Mouse (Mus musculus) telencephalon, adult 2 months (tissue): ENCODE measurements around the gene Osbpl2.

Experiments used
- DNase-seq: peaks from one replicate; pipeline ENCODE4 v3.0.0-alpha.2; 2011; ENCODE audit warnings: low read depth, low spot score

Osbpl2 gene

DNA sequence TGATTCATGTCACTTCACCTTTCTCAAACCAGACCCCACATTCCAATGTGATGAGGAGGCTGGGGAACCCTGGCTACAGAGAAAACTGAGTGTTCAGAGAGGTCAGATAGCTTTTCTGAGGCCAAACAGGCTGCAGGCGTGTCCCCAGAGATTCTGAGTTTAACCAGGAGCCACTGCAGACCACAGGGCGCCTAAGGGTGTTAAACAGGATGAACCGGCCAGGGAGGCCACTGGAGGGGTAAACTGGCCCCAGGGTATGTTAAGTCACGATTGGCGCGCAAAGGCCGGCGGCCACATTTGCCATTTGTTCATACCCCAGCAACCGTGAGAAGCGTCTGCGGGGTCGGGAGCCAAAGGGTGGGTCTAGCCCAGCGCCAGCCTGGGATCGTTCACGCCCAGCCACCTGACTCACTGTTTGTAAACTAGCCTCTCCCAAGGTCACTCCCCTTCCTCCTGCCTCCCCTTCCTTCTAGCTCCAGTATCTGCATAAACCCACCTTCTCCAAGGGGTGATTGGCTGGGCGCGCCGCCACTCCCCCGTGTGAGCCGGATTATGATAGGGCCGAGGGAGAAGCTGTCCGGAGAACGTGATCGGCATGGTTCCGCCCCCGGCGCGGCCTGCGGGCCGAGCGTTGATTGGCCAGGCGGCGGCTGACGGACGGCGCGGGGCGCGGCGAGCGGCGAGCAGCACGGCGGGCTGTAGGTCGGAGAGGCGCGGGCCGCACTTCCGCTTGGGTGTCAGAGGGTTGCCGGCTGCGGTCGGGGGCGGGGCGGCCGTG lies at the start of gene Osbpl2:
TSS of gene Osbpl2 (plus strand) at position 646 of the 778 bp plus-strand sequence.
- peak; percentile 98 for DNase-seq

DNA sequence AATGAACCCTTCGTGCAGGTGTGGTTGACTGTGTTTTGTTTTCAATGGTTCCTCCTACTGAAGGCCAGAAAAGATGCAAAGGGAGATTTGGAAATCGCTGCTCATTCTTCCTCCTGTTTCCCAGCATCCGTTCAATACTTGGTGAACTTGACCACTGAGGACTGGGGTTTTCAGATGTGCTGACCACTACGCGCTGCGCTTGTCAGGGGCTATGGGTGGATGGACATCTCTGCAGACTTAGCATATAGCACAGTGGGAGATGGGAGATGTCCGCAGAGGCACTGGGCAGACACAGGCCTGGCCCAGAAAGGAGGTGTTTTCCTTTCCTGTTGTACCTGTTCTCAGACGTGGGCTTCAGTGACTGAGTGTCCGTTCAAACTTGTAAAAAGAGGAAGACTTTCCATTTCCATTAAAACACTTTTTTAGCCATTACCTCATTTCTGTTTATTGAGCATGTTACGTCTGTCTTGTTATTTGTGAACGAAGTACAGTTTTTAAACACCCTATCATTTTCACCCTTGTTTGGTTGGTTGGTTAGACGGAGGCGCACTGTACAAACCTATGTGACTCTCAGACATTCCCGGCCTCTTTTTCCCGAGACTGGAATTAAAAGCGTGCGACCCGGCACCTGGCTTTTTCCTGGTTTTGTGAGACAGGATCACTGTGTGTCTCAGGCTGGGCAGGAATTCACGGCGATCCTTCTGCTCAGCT lies 49.2 kb upstream of the Osbpl2 start:
- no peak for DNase-seq

DNA sequence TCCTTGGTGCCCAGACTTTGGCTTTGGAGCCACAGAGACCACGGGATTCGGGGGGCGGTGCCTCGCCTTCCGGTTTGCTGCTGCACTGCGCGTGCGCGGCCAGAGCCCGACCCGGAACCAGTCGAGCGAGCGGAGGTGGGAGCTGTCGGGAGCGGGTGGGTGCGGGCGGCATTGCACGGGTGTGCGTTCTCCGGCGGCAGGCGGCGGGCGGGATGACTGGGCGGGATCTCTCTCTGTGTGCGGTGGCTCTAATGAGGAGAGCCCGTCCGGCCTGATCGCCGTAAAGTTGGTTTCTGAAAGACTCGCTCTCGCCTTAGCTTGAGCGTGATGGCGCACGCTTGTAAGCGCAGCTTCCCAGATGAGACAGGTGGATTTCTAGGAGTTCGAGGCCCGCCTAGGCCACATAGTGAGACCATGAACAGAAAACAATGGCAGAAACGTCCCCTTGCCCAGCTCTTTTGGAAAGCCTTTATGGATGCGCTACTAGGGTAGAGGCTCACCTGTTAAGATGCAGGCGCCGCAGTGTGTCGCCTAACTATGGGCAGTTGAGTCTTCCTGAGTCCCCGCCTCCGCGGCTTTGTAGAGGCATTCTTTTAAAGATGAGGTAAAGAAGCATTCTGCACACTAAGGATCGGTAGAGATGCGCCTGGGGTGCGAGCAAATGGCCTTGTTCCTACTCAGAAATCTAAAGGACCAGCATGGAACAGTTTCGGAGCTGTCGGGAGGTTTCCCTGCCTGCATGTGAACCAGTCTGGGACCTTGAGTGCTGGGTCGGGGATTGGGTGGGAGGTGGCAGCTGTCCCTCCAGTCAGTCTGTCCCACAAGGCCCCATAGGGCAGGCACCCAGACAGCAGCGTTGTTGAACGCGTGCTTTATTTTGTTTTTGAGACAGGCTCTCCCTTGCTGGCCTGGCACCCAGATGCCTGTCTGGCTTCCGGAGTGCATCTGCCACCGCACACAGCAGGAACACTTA lies 48.3 kb upstream of the Osbpl2 start, which contains the start of gene Mtg2:
TSS of gene Mtg2 (plus strand) at position 108 of the 973 bp plus-strand sequence.
- peak; percentile 84 for DNase-seq

DNA sequence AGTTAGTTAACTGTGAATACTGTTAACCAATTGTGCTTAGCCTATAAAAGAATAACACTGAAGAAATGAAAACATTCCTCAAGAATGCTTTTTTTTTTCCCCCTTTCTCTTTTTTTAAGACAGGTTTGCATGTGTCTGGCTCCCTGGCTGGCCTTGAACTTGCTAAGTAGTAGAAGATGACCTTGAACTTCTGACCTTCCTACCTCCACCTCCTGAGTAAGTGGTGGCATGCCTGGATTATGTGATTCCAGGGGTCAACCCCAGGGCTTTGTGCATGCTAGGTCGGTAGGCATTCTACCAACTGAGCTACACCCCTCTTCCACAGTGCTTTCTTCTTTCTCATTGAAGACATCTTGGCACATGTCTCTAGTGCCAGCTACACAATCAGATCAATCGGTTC lies 47.4 kb upstream of the Osbpl2 start:
- no peak for DNase-seq

DNA sequence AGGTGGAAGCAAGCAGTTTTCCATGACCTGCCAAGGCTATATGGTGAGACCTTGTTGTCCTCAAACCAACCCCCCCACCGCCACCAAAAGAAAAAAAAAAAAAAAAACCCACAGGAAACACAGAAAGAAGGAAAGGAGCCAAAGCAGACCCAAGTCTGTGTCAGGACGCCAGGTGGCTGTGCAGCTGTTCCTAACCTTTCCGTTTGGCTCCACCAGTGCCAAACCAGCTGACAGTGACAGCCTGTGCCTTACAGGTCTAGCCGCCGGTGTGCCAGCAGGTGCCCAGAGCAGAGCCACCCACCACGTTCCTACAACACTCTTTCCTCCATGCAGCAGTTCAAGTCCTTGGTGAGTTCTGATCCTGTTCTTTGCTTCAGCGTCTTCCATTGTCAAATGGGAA lies 46.2 kb upstream of the Osbpl2 start:
- no peak for DNase-seq

DNA sequence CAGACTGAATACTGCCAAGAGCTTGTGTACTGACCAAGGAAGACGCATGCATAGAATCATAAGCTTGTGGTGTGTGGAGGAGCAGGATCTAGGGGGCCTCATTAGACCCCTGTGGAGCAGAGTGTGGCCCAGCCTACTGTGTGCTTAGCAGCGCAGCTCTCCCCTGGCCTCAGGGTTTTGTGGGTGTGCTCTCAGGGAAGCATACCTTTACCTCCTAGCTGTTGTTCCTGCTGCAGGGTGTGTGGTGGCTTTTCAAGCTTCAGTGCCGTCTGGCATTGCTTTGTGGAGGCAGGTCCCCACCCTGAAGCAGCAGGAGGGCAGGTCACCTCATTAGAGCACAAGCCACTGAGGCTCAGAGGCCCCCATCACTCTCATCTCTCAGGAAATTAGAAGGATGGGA lies 41.5 kb upstream of the Osbpl2 start:
- no peak for DNase-seq

DNA sequence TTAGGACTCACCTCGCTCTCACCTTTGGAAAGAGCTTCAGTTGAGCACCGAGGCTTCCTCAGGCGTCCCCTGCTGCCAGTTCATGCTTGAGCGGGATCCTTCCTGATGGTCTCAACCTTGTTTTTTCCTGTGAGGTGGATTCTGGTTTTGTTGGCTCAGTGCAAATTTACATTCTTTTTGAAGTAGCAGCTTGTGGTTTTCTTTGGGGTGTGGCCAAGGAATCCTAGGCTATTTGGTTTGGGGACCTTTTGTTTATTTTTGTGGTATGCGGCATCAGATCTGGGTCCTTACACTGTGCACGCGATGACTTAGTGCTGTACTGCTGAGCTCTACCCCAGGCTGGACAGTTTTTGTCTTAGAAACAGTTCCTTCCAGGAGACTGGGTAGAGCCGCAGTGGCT lies 38.4 kb upstream of the Osbpl2 start:
- no peak for DNase-seq

DNA sequence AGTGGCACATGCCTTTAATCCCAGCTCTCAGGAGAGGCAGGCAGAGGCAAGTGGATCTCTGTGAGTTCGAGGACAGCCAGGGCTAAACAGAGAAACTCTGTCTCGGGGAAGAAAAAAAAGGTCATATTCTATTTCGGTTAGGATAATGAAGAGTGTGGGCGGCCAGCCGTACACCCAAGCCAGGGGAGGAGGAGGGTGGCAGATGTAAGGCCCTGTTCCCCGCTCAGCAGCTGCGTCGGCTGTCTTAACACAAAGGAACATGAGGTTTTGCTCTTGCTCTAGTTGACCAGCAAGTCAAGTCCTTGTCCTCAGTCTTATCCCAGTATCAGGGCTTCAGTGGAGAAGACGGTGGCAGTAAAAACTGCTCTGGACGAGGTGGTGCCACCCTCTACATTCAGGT lies 36.0 kb upstream of the Osbpl2 start:
- no peak for DNase-seq

DNA sequence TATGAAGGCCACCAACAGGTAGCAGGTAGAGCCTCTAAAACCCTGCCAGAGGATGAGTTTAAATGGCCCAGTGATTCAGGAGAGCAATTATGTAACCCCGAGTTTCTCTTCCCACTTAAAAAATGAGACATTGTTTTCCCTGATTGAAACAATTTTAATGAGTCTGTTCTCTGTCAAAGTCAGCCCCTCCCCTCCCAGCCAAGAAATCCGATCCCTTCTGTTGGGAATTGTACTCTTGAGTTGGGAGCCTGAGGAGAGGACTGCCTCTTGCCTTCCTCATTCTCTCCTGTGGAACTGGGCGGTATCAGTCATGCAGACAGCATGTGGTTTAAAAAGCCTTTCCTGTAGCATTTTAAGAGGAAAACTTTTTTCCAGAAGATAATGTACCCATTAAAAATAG lies 34.5 kb upstream of the Osbpl2 start:
- no peak for DNase-seq

DNA sequence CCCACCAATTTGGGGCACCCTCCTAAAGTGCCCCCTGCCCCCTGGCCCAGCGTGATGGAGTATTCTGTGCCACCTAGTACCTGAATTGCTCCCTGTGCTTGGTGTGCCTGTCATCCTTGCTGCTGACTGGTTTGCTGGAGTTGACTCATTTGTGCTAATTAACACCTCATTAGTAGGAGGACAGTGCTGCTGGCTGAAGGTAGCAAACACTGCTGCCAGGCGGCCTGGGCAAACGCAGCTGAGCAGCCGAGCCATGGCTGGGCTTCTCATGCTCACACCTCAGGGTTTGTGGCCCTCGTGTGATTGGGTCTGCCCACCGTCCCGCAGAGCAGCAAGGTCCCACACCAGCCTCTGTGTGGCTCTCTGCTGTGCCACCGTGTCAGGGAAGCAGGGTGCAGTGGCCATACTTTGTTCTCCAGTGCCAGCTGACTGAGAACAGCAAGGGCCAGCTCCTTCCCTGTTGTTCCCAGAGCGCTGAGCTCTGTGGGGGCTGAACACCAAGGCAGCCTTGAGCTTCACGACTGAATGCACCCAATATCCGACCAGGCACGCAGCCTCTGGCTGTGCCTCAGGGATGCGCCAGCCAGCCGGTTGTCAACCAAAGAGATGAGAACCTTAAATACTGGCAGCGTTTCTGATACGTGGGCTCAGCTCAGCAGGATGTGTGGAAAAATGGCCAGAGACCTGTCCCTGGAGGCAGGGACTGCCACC lies 33.0 kb upstream of the Osbpl2 start:
- DNase-seq, result no peak

DNA sequence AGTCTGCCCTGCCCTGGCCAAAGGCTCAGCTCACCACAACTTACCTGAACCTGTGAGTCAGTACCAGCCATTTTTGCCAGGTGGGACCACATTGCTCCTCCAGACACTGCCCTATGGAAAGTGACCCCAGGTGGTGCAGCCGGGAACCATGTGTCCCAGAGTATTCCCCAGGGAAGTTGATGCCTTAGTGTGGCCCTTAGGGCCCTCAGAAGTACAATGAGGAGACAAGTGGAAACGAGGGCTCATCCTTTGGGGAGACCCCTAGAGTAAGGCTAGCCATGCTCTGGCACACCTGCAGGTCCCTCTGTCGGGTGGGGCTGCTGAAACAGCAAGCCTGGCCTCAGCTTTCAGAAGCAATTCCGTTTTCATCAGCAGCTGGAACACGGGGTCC lies 32.5 kb upstream of the Osbpl2 start:
- DNase-seq, result no peak

DNA sequence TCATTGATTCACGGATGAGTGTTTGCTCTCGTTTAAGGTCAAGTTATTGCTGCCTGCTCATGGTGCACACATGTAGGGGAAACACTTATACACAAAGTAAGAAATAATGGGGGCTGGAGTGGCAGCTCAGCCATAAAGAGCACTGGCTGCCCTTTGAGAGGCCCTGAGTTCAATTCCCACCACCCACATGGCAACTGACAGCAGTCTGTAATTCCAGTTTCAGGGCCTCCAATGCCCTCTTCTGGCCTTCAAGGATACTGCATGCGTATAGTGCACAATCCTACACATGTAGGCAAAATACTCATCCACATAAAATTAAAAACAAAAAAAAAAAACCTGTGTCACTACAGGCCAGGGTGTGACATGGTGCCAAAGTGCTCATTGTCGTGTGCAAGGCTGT lies 31.6 kb upstream of the Osbpl2 start:
- no peak for DNase-seq

DNA sequence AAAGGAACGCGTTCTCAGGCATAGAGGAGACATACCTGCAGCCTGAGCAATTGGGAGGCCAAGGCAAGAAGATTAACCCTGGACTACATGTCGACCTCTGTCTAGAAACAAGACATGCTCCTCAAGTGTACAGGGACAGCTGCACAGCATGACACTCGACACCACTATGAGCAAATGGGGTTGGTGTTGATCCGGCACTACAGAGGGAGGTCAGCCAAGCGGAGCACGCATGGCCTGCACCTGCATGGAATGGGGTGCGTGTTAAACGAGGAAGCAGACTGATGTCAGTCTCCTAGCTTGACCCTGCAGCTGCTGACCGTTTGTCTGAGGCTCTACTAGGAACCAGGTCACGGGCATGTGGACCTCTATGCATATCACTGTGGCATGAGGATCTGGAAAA lies 28.8 kb upstream of the Osbpl2 start:
- DNase-seq, result no peak

DNA sequence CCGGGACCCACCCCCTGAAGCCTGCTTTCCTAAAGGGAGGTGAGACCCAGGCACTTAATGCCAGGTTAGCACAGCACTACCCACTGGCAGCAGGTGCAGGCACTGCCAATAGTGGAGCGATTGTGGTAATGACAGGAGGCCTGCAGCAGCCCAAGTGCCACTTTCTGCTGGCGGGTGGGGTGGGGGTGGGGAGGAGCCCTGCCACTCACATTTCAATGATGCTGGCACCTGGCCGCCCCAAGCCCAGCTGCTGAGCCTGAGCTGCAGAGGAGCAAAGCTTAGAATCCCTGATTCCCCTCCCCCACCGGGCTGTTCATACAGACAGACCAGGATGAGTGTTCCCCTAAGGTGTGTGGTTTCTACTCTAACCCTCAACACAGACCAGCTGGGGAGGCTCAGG lies 23.4 kb upstream of the Osbpl2 start:
- DNase-seq, result no peak

DNA sequence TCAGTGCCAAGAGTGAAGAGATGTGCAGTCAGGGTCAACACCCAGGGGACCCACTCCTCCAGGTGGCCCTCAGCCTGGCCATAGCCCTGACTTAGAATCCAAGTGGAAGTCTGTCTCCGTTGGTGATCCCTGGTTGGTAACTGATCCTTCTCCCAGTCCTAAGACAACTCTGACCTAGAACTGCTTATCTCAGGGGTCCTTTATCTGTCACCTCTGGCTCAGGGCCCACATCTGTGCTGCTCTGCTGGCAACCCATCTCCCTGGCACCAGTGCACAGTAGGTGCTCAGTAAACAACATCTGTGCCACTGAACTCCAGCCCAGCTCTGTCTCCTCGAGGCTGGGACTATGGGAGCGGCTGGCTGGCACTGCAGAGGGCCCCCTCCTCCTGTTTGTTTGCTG lies 21.5 kb upstream of the Osbpl2 start:
- DNase-seq, result no peak

DNA sequence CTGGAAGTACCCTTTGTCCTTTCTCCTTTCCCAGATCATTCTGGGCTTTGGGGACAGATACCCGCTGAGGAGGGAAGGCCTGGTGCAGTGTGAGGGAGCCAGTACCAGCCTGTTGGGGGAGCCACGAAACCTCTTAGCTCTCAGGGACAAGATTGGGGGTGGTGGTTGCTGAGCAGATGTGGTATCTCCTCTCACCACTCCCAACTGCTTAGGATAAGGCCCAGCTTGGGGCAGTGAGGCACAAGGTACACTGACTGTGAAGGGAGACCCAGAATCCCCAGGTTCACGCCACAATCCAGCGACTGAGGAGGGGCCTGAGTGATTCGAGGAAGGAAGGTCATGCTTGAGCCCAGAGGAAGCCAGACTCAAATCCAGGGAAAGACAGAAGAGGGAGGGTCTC lies 20.9 kb upstream of the Osbpl2 start:
- no peak for DNase-seq

DNA sequence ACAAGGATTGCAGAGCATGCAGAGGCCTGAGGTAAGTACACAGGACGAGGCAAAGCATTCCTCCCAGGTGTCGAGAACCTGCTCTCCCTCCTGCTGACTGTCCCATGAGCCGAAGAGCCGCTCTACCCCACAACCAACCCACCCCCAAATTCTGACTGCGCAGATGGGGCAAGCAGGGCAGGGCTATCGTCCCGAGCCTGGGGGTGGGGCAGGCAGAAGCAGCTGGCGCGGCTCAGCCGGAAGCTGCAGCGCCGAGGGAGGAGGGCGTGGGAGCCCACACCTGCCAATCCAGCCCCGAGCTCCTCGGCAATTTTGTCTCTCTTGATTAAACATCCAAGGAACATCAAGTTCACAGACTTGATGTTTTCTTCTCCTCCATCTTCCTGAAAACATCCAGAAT lies 19.6 kb upstream of the Osbpl2 start:
- DNase-seq, result no peak

DNA sequence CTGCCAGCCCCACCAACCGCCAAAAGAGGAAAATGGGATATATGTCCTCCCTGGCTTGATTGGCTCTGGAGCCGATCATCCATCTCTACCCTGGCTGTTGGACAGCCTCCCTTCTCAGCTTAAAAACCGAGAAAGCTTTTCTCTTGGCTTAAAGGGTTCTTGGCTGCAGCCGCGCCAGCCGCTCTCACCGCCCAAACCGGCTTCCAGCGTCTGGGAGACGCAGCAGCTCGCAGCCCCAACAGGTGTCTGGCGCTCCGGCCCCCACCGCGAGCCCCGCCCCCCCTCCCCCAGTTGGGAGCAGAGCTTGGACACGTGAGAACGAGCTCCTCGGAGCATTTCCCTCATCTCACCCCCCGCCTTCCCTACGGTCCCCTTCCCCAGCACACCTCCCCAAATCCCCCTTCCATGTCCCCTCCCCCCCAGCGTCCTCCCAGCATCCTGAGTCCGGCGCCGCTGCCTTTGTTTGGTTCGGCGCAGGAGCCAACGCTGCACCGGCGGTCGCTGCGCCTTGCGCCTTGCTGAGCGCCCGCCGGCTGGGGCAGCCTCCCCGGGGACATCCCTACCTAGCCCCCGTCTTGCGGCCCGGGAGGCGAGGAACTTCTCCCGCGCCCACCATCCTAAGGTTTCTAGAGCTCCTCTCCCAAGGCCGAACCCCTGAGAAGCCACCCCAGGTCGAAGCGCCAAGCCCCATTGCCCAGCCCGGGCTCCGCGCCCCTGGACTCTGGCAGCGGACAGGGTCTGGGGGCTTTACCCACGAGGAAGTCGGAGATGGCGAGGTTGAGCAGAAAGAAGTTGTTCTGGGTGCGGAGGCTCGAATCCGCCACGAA lies 15.7 kb upstream of the Osbpl2 start:
- DNase-seq, result no peak

DNA sequence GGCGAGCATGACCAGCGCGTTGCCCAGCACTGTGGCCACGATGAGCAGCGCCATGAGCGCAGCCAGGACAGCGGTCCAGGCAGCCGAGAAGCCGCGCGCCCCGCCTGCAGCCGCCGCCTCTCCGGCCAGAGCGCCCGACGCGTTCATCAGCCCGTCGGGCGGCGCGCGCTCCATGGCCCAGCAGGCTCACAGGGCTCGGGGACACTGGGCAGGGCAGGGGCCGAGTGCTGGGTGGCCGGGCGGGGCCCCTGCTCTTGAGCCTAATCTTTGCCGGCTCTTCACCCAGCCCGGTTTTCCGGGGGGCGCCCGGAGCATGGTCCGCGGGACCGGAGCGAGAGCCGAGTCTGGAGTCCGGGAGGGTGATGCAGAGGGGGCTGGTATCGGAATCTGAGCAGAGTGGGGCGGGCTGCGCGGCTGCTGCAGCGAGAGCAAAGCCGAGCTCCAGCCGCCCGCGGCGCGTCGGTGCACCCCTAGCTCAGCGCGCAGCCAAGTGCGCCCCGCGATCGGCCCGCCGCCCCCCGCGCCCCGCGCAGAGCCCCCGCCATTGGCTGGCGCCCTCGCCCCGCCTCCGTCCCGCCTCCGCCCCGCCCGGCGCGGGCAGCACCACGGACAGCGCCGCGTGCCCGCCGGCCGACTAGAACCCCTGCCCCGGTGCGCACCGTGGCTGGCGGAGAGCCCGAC lies 15.0 kb upstream of the Osbpl2 start, which contains the start of gene Hrh3:
TSS of gene Hrh3 (minus strand) at position 511 of the 681 bp plus-strand sequence.
- DNase-seq, result no peak
